Mouse (Mus musculus) cerebellum, adult (tissue): Measurements from ENCODE around the gene P2rx7.

ENCODE experiments used
- ATAC-seq: cut with Nextera tagmentation; 2 replicates; pipeline ENCODE4 v1.9.2; 2017; ENCODE audit warnings: mild to moderate bottlenecking, moderate library complexity, mixed read lengths; ENCODE audit not compliant: insufficient number of reproducible peaks, low FRiP score, low TSS enrichment

Gene P2rx7

GRCm38 (mm10) chr5:122683926-122684325, 40.2 kb downstream of the P2rx7 start:
- no peak for ATAC-seq

- no peak for ATAC-seq
These were observed 43.7 kb downstream of the P2rx7 start for GRCm38 (mm10) chr5:122687391-122687790.

DNA sequence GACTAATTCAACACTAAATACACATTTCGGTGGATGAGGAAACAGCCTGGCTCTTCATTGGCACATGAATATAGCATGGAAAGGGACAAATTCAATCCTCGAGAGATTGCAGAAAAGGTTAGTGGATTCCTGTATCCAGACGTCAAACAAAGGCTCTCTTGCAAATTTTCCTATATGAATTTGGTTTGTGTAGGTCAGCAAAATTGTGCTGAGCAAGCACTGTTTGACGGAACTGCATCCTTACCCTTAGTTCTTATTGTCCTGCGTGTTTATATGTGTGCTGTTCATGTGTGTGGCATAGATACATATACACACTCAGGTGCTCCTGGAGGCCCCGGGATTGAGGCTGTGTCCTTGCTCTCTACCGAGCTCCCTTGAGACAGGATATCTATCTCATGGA, 45.4 kb downstream of the P2rx7 start:
- no peak for ATAC-seq

GRCm38 (mm10) chr5:122690486-122690885, 46.8 kb downstream of the P2rx7 start:
- no peak for ATAC-seq

DNA sequence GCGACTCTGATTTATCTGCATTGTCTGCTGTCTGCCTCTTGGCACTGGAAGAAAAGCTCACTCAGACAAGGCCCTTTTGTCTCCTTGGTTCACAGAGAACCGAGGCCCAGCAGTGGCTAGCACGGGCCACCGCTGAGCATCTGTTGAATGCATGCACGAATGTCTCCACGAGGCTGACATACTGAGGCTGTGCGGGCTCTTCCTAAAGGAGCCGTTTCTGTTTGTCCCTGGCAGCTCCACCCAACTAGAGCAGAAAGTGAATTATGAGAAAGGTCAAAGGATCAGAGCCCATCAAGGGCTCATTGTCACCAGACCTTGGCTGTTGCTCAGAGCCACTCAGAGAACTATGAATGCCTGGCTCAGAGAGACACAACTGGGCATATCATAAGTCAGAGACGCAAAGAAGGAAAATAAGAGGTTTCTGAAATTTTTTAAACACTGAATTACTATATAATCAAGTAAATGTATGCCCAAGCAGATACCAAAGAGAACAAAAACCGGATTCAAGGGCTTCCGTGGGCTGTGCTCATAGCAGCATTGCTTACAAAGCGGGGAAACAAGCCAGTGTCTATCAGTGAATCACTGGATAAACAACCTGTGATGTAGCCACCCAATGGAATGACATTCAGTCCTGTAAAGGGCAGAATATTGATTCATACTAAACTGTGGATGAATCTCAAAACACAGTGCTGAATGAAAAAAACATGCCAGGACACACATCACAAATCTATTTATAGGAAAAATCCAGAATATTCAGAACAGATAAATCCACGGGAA, 49.9 kb downstream of the P2rx7 start:
- ATAC-seq, result no peak

GRCm38 (mm10) chr5:122695516-122695915, 51.8 kb downstream of the P2rx7 start:
- ATAC-seq, result no peak

DNA sequence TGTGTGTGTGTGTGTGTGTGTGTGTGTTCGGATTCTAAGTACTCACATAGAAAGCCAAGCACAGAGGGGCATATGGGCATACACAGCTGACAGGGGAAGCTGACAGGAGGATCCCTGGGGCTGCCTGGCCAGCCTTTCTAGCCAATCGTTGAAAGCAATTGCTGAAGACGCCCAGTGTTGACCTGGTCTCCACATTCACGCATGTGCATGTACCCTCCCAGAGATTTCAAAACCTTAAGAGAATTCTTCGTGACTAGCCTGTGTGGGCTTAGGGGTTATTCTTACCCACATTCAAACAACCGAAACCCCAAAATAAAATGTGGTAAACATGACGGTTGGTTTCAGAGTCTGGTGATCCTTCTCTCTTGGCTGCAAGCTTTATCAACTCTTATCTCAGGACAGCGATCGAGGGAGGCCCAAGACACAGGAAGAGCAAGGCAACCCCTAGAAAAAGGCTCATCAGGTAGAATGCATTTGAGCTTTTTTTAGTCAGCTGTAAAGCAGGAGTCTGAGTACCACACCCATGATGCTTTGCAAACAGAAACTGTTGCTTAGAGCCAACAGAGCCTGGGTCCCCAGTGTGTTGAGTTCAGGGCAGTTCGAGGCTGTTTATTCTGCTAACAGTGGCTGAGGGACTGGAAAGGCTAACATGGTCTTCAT, 54.5 kb downstream of the P2rx7 start:
- no peak for ATAC-seq

DNA sequence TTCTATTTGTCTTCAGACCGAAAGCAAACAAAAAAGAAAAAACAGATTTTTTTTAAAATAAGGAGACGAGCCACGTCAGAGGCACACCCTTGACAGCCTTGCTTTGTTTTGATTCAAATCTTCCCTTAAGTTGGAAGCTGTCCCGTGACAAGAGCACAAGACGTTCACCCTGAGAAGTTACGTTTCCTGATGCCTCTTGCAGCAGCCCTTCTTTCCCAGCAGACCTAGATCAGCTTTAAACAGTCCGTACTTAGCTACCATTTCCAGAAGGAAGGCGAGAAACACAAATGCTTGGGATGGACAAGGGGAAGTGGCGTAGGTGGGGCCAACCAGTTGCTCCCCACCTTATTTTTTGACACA, 55.0 kb downstream of the P2rx7 start:
- ATAC-seq, result no peak

GRCm38 (mm10) chr5:122700109-122700836, 56.6 kb downstream of the P2rx7 start:
- ATAC-seq, result no peak

GRCm38 (mm10) chr5:122700837-122701212, 57.1 kb downstream of the P2rx7 start:
- no peak for ATAC-seq

DNA sequence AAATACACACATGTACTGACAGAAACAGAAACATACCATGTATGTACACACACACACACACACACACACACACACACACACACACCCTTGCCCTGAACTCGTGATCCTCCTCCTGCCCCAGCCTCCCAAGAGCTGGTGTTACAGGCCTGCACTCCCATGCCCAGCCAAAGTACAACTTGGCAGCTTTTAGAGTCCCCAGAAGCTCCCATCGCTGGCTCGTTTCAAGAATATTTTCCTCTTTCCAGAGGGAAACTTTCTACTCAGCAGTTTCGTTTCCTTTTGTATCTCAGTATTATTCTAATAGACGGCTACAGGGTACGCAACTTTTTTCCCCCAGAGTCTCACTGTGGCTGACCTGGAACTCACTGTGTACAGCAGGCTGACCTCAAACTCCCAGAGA, 58.4 kb downstream of the P2rx7 start:
- no peak for ATAC-seq

DNA sequence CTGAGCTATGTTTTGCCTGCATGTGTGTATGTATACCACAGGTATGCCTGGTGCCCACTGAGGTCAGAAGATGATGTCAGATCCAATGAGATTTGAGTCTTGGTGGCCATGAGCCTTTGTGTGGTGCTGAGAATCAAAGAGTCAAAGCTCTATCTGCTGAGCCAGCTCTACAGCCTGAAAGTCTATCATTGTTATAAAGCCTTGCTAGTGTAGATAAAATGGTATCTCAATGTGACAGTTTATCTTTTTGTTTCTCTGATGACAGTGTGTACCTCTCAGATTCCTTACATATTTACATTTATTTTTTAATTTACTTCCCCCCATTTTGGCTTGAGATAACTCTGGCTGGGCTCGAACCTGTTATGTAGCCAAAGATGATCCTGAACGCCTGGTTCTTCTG, 59.9 kb downstream of the P2rx7 start:
- no peak for ATAC-seq

DNA sequence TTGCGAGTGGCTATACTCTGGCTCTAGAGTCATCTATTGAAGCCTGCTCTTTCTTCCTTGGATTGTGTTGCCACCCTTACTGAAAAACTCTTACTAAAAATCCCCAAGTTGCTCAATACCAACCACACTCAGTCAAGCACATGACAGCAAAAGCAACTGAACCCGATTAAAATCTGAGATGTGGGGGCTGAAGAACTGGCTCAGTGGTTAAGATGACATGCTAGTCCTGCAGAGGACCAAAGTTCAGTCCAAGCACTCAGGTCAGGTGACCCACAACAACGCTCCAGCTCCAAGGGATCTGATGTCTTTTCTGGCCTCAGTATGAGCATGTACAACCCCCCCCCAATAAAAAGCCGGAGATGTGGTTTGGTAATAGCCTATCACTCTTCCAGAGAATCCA, 60.9 kb downstream of the P2rx7 start:
- no peak for ATAC-seq

DNA sequence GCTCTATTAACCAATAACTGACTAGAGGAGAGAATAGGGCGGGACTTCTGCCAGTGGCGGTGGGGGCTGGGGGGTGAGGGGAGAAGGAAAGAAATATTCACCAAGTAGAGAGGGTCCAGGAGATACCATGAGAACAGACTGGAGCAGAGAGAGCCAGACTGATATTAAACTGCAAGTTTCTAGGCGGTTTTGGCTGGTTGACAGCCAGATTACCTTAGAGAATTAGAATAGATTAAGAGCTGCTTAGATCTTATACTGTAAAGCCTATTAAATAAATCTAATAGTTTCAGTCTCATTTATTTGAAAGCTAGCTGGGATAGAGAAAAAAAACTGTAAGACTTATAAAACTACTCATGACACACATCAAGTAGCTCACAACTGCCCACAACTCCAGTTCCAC, 61.5 kb downstream of the P2rx7 start:
- ATAC-seq, result no peak

- no peak for ATAC-seq
These were observed 63.2 kb downstream of the P2rx7 start for GRCm38 (mm10) chr5:122706917-122707275.

DNA sequence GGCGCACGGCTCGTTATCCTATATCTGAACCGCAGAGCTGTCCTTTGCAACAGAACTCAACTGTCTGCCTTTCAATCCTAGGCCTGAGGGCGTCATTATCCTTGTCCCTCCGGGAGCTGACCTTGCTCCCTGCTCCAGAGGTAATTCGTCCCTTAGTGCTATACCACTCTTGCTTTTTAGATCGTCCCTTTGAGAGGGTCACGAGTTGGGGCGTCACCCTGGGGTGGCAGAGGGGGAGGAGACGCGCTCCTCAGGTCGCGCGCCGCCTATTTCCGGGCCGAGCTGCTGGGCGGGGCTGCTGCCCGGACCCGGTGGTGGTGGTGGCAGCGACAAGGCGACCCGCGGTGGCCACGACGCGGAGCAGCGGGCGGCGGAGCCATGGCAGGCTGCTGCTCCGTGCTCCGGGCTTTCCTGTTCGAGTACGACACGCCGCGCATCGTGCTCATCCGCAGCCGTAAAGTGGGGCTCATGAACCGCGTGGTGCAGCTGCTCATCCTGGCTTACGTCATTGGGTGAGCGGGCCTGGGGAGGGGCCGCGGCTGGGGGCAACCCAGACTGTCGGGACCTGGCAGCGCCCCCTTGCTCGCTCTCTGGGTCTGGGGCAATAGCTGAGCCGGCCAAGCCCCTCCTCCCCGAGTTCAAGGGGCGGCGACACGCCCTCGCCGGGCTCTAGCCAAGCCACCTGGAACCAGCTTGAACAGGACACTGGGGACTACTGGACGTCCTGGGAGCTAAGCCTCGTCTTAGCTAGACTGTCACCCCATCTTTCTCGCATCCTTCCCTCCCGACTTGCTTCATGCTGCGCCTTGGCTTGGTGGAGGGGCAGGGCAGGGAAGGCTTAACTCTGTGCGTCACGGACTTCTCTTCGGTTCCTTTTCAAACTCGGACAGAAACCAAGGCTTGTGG, 63.8 kb downstream of the P2rx7 start, which contains the start of gene P2rx4:
Gene P2rx4, plus strand, starts transcription at position 269 of the 906 bp plus-strand sequence.
- ATAC-seq, result peak; percentile 84

- ATAC-seq, result no peak
These were observed 65.1 kb downstream of the P2rx7 start for GRCm38 (mm10) chr5:122708819-122709218.

GRCm38 (mm10) chr5:122715723-122716122, 72.0 kb downstream of the P2rx7 start:
- ATAC-seq, result no peak

- no peak for ATAC-seq
These were observed 73.1 kb downstream of the P2rx7 start for GRCm38 (mm10) chr5:122716793-122717192.

- ATAC-seq, result no peak
These were observed 74.7 kb downstream of the P2rx7 start for GRCm38 (mm10) chr5:122718400-122718799.
